Mouse (Mus musculus) embryonic facial prominence, embryonic 11.5 days (tissue): Measurements from ENCODE around the gene Tex33. TPM values are rescaled to one million over a fixed set of nuclear protein-coding genes. Genes with fewer than 3 reads are reported as not detected.

Source experiments
- ATAC-seq: fragments of 200-750 bp; cut with Nextera tagmentation; replicated peaks from 2 replicates; pipeline ENCODE4 v1.8.0; 2017; ENCODE audit warnings: low read depth; ENCODE audit not compliant: insufficient number of reproducible peaks, low FRiP score, low TSS enrichment
- DNase-seq: peaks from one replicate; pipeline ENCODE4 v3.0.0-alpha.2; 2015; ENCODE audit warnings: low spot score
- H3K27ac ChIP-seq: fragments of 300-500 bp; sonication (generic); replicated peaks from 2 replicates; pipeline ENCODE4 v1.5.1; 2014; ENCODE audit warnings: mild to moderate bottlenecking, low read depth, low read length, control low read depth
- H3K27me3 ChIP-seq: fragments of 300-500 bp; sonication (generic); 2 replicates; pipeline ENCODE4 v1.6.1; 2014; ENCODE audit warnings: mild to moderate bottlenecking, low read length, moderate library complexity, mixed read lengths; ENCODE audit not compliant: control insufficient read depth, insufficient read depth
- H3K36me3 ChIP-seq: fragments of 300-500 bp; sonication (generic); replicated peaks from 2 replicates; pipeline ENCODE4 v1.6.1; 2014; ENCODE audit warnings: low read depth, mild to moderate bottlenecking, low read length, moderate library complexity, mixed read lengths; ENCODE audit not compliant: control insufficient read depth, insufficient read depth
- H3K4me1 ChIP-seq: fragments of 300-500 bp; sonication (generic); 2 replicates; pipeline ENCODE4 v1.6.1; 2014; ENCODE audit warnings: low read length, mixed read lengths; ENCODE audit not compliant: control insufficient read depth, insufficient read depth
- H3K4me2 ChIP-seq: fragments of 300-500 bp; sonication (generic); 2 replicates; pipeline ENCODE4 v1.6.1; 2014; ENCODE audit warnings: low read depth, mild to moderate bottlenecking, control low read depth, low read length, moderate library complexity
- H3K4me3 ChIP-seq: fragments of 300-500 bp; sonication (generic); 2 replicates; pipeline ENCODE4 v1.5.1; 2014; ENCODE audit warnings: low read depth, low read length, control low read depth
- H3K9ac ChIP-seq: fragments of 300-500 bp; sonication (generic); replicated peaks from 2 replicates; pipeline ENCODE4 v1.6.1; 2014; ENCODE audit warnings: mild to moderate bottlenecking, control low read depth, low read length
- H3K9me3 ChIP-seq: fragments of 300-500 bp; sonication (generic); replicated peaks from 2 replicates; pipeline ENCODE4 v1.6.1; 2016; ENCODE audit warnings: mild to moderate bottlenecking, low read length, inconsistent platforms, mixed read lengths; ENCODE audit not compliant: control insufficient read depth
- WGBS: fragments of 180-500 bp; shearing (Covaris S2); extraction: QIAGEN DNeasy Blood & Tissue Kit; methylation state at CpG from one replicate; pipeline ENCODE4 v1.1.7; 2014; 5-methylcytosine and 5-hydroxymethylcytosine counted together
- polyA plus RNA-seq: library from polyadenylated mRNA; unstranded; fragments of >200 nt; fragmentation: Nextera tagmentation; extraction: Ambion mirVana; gene quantifications from 2 replicates; pipeline ENCODE4 v1.2.1, GENCODE M21; 2014

Tex33 gene
- polyA plus RNA-seq, 1 experiment from 2014 or later: not detected

DNA sequence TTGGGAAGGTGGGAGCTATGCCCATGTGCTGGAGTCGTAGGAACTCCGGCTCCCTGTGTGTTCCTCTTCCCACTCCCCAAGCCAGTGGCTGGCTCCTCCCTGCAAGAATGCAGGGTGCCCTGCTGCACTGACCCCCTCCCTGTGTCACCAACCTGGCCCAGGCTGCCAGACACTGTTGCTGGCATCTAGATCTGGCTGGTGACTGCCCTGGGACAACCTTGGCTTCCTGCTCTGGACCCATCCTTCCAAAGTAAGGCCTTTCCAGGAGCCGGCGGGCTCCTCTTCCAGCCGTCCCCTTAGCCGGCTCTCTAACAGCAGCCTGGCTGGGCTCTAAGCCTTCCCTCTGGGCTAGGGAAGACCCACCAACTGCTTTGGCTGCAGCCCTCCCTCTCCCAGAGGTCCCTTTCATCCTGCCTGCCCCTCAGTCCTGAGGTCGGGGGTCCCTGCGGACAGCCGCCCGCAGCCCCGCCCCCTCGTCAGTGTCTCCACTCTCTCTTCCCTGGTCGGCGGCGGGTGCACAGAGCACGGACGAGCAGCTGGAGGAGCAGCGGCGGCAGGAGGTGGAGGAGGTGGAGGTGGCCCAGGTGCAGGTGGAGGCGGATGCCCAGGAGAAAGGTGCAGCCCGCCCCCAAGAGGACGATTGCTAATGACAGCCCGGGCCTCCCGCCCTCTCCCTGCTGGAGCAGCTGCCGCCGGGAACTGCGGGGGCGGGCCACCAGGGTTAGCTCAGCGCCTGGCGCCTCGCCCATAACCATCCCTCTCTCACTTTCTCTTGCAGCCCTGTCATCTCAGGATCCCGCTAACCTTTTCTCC is 40.9 kb upstream of the Tex33 start:
- ATAC-seq: peak; percentile 26; the same call in 1 of the 2 replicates
- H3K27ac ChIP-seq: no peak overlapping the region
- H3K9me3 ChIP-seq: no peaks in the 10 kb centered on the region
- no peaks in the 10 kb centered on the region; the same call in 1 of the 2 replicates for H3K27me3 ChIP-seq
- peak overlapping the region; percentile 52 for H3K9ac ChIP-seq
- H3K4me1 ChIP-seq: peaks cover 15% of the 10 kb centered on the region; the same call in 1 of the 2 replicates
- peak overlapping the region; percentile 39 for H3K4me2 ChIP-seq
- H3K36me3 ChIP-seq: no peaks in the 10 kb centered on the region; the same call in 1 of the 2 replicates
- DNase-seq: peak; percentile 68
- 12% methylated on average over 25 of the region's 32 CpGs for WGBS
- H3K4me3 ChIP-seq: peak overlapping the region; percentile 20; the same call in 1 of the 2 replicates

DNA sequence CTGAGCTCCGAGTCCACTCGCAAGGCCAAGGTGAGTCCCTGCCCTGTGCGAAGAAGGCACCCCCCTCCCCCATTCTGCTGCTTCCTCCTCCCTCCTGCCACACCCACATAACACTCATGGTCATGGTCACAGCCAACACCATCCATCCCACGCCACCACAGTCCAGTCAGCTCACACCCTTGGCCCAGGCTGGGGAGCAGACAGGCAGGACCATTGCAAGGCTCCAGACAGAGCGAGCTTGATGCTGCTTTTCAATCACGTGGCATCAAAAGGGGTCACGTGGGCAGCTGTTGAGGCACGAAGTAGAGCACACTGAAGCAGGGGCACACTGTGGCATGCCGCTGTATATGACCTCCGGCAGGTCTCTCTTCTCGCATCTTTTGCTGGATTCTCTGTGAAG is 40.0 kb upstream of the Tex33 start:
- Histone ChIP-seq H3K27me3 (no peaks in the 10 kb centered on the region; the same call in 1 of the 2 replicates), H3K4me1 (peaks cover 15% of the 10 kb centered on the region; the same call in 1 of the 2 replicates), H3K9ac (no peak overlapping the region), H3K9me3 (no peaks in the 10 kb centered on the region), H3K36me3 (no peaks in the 10 kb centered on the region; the same call in 1 of the 2 replicates), H3K4me3 (no peak overlapping the region), H3K4me2 (no peak overlapping the region), H3K27ac (no peak overlapping the region)
- WGBS: 79% methylated on average over 11 of the region's 11 CpGs
- DNase-seq (no peak), ATAC-seq (no peak)

DNA sequence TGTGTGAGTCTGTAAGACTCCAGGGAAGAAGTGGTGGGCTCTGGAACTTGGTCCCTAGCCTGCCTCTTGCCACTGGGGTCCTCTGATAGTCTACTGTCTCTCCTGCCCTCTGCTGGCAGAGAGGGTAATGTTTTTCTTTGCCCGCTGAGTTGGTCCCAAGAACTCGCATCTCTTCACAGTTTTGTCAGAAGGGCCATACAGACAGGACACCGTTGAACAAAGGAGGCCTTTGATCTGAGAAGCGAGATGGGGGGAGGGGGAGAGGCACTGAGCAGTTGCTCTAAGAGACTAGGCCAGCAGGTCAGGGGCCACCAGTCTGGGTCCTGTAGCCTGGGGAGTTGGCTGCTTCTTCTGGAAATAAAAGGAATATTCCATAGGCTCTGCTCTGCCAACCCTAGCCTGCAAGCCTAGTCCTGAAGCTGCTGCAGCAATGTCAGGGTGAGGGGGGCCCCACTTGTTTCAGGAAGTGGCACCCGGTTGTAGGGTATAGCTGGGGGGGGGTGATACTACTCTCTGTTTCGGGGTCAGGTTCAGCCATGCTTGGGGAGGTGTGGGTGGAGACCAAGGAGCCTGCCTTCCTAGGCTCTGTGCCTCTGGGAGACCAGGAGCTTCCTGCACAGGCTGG is 39.3 kb upstream of the Tex33 start:
- Histone ChIP-seq H3K9ac (no peak overlapping the region), H3K4me2 (no peak overlapping the region), H3K4me3 (no peak overlapping the region), H3K4me1 (peaks cover 15% of the 10 kb centered on the region; the same call in 1 of the 2 replicates), H3K27ac (no peak overlapping the region), H3K9me3 (no peaks in the 10 kb centered on the region), H3K27me3 (no peaks in the 10 kb centered on the region; the same call in 1 of the 2 replicates), H3K36me3 (no peaks in the 10 kb centered on the region; the same call in 1 of the 2 replicates)
- ATAC-seq: no peak
- 22% methylated on average over 6 of the region's 6 CpGs for WGBS
- DNase-seq: peak; percentile 67

DNA sequence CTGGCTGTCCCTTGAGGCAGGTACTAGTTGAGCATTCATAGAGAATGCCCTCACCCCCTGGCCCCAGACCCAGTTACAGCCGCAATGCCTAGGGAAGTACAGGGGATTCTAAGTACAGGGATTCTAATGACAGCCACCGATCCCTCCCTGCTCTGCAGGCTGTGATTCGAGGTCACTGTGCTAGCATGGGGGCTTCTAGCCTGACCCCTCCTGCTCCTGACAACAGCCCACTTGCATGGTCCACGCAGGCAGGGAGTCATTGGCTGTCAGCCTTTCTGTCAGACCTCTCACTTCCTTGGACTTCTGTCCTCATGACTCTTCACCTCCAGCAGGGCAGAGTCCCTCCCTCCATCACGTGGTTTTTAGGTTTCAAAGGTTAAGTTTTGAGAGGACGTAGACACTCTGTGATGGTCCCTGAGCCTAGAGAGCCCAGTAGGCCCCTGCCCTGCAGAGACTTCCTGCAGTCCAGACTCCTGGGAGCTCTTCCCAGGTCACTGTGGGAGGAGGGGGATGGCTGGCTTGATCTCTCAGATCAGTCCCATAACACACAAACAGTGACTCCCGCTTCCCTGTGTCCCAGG is 35.9 kb upstream of the Tex33 start:
- Histone ChIP-seq H3K9me3 (no peaks in the 10 kb centered on the region), H3K4me1 (peaks cover 8% of the 10 kb centered on the region; the same call in 1 of the 2 replicates), H3K4me2 (no peak overlapping the region), H3K27me3 (no peaks in the 10 kb centered on the region; the same call in 1 of the 2 replicates), H3K27ac (no peak overlapping the region), H3K36me3 (no peaks in the 10 kb centered on the region; the same call in 1 of the 2 replicates), H3K9ac (no peak overlapping the region), H3K4me3 (no peak overlapping the region)
- no peak for DNase-seq
- no peak for ATAC-seq
- WGBS: 77% methylated on average over 7 of the region's 7 CpGs

DNA sequence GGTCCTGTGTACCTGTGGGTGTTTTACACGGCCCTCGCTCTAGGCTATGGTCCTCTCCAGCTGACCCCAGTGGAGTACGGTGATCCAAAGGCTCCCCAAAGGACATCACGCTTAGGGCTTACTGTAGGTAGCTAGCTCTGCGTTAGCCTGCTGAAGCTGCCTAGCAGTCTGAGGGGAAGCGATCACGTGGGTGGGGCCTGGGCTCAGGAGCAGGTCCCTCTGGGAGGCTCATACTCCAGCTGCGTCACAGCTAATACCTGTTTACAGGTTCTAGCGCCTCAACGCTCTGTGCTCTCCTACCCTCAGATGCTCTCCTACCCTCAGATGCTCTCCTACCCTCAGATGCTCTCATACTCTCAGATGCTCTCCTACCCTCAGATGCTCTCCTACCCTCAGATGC is 35.2 kb upstream of the Tex33 start:
- no peak overlapping the region for H3K9ac ChIP-seq
- no peaks in the 10 kb centered on the region for H3K9me3 ChIP-seq
- no peak overlapping the region for H3K4me2 ChIP-seq
- H3K27me3 ChIP-seq: no peaks in the 10 kb centered on the region
- DNase-seq (no peak), ATAC-seq (no peak)
- no peak overlapping the region for H3K4me3 ChIP-seq
- no peaks in the 10 kb centered on the region; the same call in 1 of the 2 replicates for H3K36me3 ChIP-seq
- WGBS: 84% methylated on average over 10 of the region's 10 CpGs
- peaks cover 6% of the 10 kb centered on the region; the same call in 1 of the 2 replicates for H3K4me1 ChIP-seq
- H3K27ac ChIP-seq: no peak overlapping the region

DNA sequence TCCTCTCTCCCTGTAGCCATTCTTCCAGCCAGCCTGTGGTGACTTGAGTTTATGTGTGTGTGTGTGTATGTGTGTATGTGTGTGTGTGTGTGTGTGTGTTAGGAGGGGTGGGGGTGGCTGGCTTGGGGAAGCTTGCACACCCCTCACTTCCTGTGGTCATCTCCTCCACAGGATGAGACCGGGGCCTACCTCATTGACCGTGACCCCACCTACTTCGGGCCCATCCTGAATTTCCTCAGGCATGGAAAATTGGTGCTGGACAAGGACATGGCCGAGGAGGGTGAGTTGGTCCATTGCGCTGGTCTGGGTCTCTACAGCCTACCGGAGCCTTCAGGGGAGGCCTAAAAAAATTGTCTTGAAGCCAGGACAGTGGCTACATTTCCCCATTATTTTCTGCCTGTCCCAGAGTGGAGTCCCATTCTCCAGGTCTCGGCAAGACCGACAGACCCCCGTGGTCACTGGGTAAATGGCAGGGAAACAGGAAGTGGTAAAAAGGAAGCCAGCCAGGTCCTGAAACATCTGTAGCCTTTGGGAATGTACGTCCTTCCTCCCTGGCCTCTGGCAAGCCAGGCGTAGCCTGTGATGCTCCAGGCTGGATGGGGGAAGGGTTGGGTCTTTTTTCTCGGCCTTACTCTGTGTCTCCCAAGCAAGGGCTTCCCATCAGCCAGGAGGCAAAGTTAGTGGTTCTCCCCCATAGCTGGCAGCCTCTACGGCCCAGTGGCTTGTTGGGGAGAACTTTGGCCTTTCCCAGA is 34.3 kb upstream of the Tex33 start:
- Histone ChIP-seq H3K4me3 (no peak overlapping the region), H3K9me3 (no peaks in the 10 kb centered on the region), H3K27ac (no peak overlapping the region), H3K4me2 (peak overlapping the region; percentile 59; the same call in 1 of the 2 replicates), H3K36me3 (no peaks in the 10 kb centered on the region; the same call in 1 of the 2 replicates), H3K27me3 (no peaks in the 10 kb centered on the region), H3K9ac (peak overlapping the region; percentile 89; the same call in 1 of the 2 replicates), H3K4me1 (peaks cover 6% of the 10 kb centered on the region; the same call in 1 of the 2 replicates)
- ATAC-seq: no peak
- WGBS: 65% methylated on average over 13 of the region's 13 CpGs
- DNase-seq: no peak

DNA sequence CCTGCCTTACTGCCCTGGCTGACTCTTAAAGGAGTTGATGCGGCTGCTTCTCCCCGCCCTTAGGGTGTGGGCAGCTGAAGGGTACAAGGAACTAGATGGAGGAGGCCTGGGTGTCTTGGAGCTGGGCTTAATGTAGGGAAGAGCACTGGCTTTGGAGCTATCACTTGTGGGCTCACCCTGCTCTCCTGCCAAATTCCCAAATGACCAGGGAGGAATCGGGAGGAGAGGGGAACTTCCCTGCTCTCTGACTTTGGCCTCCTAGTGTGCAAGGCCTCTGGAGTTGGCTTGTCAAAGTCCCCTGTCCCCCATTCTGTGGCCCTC is 33.4 kb upstream of the Tex33 start:
- Histone ChIP-seq H3K9ac (peak overlapping the region; percentile 89), H3K27me3 (no peaks in the 10 kb centered on the region), H3K4me2 (peak overlapping the region; percentile 59), H3K4me1 (0 out of 2 replicates have a peak, but pooled peaks cover 3% of the 10 kb centered on the region), H3K4me3 (peak overlapping the region; percentile 75), H3K27ac (no peak overlapping the region), H3K36me3 (no peaks in the 10 kb centered on the region; the same call in 1 of the 2 replicates), H3K9me3 (no peaks in the 10 kb centered on the region)
- 4% methylated on average over 3 of the region's 3 CpGs for WGBS
- DNase-seq (no peak), ATAC-seq (no peak; the same call in 1 of the 2 replicates)
